Mouse (Mus musculus): ENCODE results near the gene C1rb.
"Not testable (repeated sequence)": the region's sequence is repeated elsewhere in the genome, so short reads cannot be mapped to it uniquely, and the experiment has no call there.

GRCm38 (mm10) chr6:124555956-124556355 is 14.1 kb upstream of the C1rb start:
- TF ChIP-seq CTCF (IDR thresholded peaks at IDR 0.05); POLR2A (IDR thresholded peaks at IDR 0.05; ENCODE audit: insufficient read depth, low read depth, low read length); EP300 (IDR thresholded peaks at IDR 0.05; ENCODE audit: insufficient read depth, low read depth, low read length): not testable (repeated sequence)
